Mouse (Mus musculus) 3134 (cell line): ENCODE data around the gene Usp38.
"Not testable (repeated sequence)": the region's sequence is repeated elsewhere in the genome, so short reads cannot be mapped to it uniquely, and the experiment has no call there.

ENCODE experiments used
- DNase-seq: peaks from one replicate; pipeline ENCODE4 v3.0.0-alpha.2; 2011; ENCODE audit warnings: low spot score; ENCODE audit not compliant: insufficient read length; ENCODE audit errors: extremely low read depth

Usp38 gene

DNA sequence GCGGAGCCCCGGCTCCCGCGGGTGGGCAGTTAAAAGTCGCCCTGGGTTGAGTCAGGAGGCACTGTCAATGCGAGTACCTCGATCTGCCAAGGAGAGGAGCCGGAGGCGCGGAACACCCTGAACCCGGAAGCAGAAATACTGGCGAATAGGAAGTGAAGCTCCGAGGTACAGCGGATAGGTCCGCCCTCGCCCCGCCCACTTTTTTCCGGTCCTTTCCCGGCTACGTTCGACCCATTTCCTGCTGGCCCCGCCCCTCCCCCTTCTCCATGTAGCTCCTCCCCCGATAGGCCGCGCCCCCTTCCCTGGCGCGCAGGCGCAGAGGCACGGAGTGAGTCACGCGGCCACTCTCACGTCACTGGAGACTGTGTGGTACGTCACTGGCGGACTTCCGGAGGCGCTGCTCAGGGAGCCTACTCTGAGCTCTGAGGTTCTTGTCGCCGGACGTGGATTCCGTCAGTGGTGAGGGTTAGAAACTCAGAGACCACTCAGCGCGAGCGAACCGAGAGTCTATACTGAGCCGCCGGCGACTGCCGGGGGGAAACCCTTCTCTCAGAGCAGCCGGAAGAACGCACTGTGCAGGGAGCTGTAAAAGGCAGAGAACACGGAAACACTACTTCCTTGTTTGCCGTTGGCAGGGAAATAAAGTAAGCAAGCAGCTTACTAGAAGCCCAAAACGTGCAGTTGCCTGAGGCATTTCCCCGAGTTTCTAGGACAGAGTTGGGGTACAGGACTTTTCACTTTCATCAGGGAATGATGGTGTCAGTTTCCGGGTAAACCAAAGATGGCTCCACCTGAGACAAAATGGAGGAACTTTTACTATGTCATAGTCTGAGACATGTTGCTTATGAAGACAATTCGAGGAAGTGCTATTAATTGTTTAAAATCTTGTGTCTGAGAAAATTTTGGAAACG, at the start of gene Usp38:
TSS of gene Usp38 (minus strand) at position 140 of the 911 bp plus-strand sequence.
- DNase-seq = peak; percentile 99

DNA sequence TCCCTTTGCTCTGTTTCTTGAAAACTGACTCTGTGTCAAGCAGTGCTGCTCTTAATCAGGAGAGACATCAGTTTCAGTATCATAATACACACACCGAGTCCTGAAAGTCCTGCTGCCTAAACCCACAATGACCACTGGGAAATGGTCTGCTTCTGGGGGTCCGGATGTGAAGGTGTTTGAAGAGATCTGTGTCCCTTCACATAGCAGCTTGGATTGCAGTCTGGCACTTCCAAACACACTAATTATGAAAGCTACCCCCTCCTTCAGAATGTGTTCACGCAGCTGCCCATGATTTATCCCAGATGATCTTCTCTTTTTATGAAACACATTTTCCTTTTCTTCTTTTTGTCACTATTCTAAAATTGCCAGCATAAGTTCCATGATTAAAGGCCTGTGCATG, 47.8 kb upstream of the Usp38 start:
- DNase-seq = no peak

GRCm38 (mm10) chr8:81061950-81062349, 47.2 kb upstream of the Usp38 start:
- no peak for DNase-seq

DNA sequence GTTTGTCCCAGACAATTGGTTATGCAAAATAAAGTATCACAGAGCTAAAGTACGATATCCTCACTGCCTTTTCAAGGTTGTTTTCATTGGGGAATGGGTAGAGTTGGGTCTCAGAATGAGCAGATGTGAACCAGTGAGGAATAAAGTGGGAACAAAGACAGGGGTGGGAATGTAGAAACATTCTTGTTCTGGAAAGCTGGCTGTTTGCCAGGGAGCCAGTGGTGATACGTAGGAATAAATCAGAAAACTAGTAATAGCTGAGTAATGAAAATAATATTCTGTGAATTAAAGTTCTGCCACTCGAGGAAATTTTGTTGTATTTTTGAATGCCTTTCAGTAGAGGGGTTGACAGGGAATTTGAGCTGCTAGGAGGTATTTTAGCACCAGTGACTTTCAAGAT, 29.5 kb upstream of the Usp38 start:
- no peak for DNase-seq

DNA sequence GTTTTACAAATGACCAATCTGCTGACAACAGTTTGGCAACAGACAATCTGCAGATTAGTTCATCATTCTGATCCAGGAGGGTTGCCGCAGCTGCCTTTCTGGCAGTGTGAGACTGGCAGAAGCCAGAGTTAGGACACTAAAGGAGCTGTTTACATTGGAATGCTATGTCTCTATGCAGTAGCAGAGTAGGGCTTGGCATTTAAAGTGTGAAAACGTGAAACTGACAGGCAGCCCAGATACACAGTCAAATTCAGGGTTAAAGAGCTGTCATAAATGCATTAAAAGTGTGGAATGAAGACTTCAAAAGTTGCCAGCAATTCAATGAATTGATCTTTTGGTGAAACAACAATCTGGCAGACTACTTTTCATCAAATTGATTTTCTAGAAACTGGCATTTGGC, 13.3 kb upstream of the Usp38 start:
- DNase-seq = no peak

GRCm38 (mm10) chr8:81017548-81017947, 2.8 kb upstream of the Usp38 start:
- not testable (repeated sequence) for DNase-seq

DNA sequence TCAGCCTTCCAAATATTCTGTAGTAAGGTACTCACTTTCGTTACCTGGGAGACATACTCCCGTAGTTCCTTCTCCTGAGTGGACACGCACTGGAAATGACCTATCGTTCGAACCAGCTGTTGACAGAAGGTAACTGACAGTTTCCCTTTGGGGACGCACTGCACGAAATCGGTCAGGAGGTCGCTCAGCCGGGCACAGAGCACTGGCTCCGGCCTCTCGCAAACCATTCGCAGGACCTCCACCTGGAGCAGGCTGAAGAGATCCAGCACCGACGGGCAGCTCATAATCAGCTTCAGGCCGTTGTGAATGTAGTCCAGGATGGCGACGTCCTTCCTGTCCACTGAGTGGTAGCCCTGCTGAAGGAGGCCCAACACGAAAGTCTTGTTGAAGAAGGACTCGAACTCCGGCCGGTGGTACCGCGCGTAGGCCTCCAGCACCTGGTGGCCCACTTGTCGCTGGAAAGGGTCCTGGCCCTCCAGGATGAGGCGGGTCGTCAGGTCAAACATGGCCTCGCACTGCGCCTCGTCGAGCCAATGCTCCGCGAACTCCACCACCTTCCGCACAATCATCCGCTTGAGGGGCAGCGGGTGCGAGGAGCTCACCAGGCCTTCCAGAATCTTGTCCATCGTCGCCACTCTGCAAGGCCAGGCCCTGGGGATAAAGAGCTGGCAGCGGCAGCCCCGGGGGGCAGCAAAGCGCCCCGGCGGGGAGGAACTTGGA, 757 bp downstream of the Usp38 start:
- peak; percentile 39 for DNase-seq

- no peak for DNase-seq
Observed at GRCm38 (mm10) chr8:81012699-81013098, 2.0 kb downstream of the Usp38 start.

- DNase-seq = no peak
Observed at GRCm38 (mm10) chr8:81012031-81012560, 2.6 kb downstream of the Usp38 start.

DNA sequence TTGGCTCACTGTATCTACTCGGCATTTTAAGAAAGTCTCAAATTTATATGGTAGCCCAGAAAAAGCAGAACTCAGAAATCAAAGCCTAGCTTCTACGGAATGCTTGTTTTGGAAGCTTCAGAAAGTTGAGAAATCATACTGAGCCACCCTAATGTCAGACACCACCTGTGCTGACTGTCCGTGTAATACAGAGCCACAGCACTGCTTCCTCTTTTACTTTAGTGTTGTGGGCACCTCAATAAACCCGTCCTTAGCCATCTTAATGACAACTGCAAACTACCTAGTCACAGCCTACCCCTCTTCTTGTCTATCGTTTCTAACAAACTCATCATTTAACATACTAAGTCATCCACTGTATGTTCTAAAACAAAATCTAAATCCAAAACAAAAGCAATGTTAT, 4.3 kb downstream of the Usp38 start:
- no peak for DNase-seq

DNA sequence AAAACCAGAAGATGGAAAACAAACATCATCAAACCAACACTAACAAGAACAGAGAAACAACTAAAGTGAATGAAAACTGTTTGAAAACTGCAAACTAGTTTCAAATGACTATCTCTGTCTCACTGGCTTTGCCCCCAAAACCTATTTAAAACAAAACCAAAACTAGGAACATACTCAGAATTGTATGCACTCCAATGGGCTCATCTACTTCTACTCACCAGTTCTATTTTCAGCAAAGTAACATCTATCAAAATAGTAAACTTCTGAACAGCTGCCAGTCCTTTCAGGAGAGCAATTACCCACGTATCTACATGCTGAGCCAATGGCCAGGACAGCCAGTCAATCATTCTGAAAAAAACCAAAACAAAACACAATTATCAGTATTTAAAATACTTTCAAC, 9.6 kb downstream of the Usp38 start:
- DNase-seq = no peak

GRCm38 (mm10) chr8:80996632-80997031, 18.1 kb downstream of the Usp38 start:
- no peak for DNase-seq

GRCm38 (mm10) chr8:80991937-80992336, 22.8 kb downstream of the Usp38 start:
- no peak for DNase-seq

GRCm38 (mm10) chr8:80982829-80983228, 31.9 kb downstream of the Usp38 start:
- DNase-seq = no peak

DNA sequence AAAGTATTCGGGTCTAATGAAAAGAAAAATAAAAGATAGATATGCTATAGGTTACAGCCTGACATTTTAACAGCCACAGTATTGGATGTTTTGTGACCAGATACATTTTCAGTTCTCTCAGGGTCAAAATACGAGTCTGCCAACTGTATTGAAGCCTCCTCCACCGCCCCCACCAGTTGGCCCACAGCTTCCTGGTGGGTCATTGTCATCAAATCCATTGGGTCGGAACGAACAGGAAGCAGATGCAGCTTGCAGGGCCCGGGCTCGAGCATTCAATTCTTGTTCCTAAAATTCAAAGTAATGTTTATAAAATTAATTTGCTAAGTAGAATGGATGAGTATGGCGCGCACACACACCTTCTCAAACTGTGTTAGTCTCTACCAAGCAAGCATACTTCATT, 33.0 kb downstream of the Usp38 start:
- DNase-seq = no peak

DNA sequence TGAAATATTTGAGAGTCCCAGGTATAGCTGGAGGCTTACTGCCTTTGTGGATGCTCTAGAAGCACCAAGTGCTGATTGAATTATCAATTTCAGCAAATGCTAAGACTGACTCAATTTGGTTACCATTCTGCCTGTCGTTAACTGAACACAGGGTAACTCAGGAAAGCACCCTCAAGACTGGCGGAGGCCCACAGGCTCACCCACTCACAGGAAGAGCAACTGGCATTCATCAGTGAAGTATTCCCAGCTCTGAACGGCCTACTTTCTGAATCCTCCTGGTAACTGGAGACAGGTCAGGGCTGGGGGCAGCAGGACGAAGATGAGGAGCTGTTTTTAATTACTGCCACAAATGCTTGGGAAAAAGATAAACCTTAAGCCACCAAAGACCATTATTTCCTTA, 34.7 kb downstream of the Usp38 start:
- no peak for DNase-seq

GRCm38 (mm10) chr8:80977231-80977630, 37.5 kb downstream of the Usp38 start:
- no peak for DNase-seq

- DNase-seq = no peak
Observed at GRCm38 (mm10) chr8:80971150-80971549, 43.6 kb downstream of the Usp38 start.

DNA sequence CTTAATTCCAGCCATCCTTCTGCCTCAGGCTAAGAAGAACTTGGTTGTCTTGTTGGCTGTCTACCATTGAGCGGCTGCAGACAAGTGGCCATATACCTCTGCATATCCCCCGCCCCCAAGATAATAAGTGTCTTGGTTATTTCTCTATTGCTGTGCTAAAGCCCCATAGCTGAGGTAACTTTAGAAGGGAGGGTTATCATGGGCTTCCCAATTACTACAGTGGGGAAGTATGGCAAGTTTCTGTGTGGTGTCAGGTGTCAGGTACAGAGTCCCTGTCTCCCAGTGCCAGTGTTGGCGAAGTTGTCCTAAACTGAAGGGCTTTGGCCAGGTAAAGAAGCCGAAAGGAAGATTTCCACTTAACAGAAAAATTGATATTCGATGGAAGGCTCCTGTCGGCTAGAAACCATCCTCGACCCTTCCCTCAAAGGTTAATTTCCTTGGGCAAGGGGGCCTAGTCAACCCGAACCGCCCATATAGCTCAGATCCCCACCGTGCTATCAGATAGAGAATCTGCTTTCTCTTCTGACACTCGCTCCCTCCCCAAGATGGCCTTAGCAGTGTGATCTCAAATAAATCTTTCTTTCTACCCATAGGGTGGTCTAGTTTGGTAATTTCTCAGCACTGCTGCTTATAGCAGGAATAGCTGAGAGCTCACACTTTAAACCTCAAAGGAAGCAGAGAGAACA, 44.6 kb downstream of the Usp38 start:
- DNase-seq = no peak

- no peak for DNase-seq
Observed at GRCm38 (mm10) chr8:80969423-80969822, 45.3 kb downstream of the Usp38 start.

GRCm38 (mm10) chr8:80963095-80963494, 51.6 kb downstream of the Usp38 start:
- no peak for DNase-seq
